Mouse (Mus musculus) intestine, postnatal 0 days (tissue): ENCODE results near the gene Ptbp1. TPM values are rescaled to one million over a fixed set of nuclear protein-coding genes. Genes with fewer than 3 reads are reported as not detected.

Experiments
- ATAC-seq: fragments of 200-750 bp; cut with Nextera tagmentation; 2 replicates; pipeline ENCODE4 v1.8.0; 2017; ENCODE audit warnings: mild to moderate bottlenecking, moderate TSS enrichment, moderate library complexity
- H3K27ac ChIP-seq: fragments of 300-500 bp; sonication (generic); 2 replicates; pipeline ENCODE4 v1.5.1; 2014; ENCODE audit warnings: mild to moderate bottlenecking, low read depth, low read length, moderate library complexity
- H3K27me3 ChIP-seq: fragments of 300-500 bp; sonication (generic); replicated peaks from 2 replicates; pipeline ENCODE4 v1.6.1; 2014; ENCODE audit warnings: low read length, mixed read lengths; ENCODE audit not compliant: control insufficient read depth, insufficient read depth
- H3K36me3 ChIP-seq: fragments of 300-500 bp; sonication (generic); 2 replicates; pipeline ENCODE4 v1.6.1; 2014; ENCODE audit warnings: mild to moderate bottlenecking, moderate library complexity; ENCODE audit not compliant: control insufficient read depth, insufficient read depth
- H3K4me1 ChIP-seq: fragments of 300-500 bp; sonication (generic); replicated peaks from 2 replicates; pipeline ENCODE4 v1.6.1; 2014; ENCODE audit warnings: antibody characterized with exemption, low read length, mixed read lengths; ENCODE audit not compliant: control insufficient read depth, insufficient read depth
- H3K4me2 ChIP-seq: fragments of 300-500 bp; sonication (generic); replicated peaks from 2 replicates; pipeline ENCODE4 v1.6.1; 2014; ENCODE audit warnings: low read depth, mild to moderate bottlenecking, moderate library complexity
- H3K4me3 ChIP-seq: fragments of 300-500 bp; sonication (generic); 2 replicates; pipeline ENCODE4 v1.5.1; 2014; ENCODE audit warnings: low read depth, low read length
- H3K9ac ChIP-seq: fragments of 300-500 bp; sonication (generic); 2 replicates; pipeline ENCODE4 v1.6.1; 2014; ENCODE audit warnings: mild to moderate bottlenecking, low read depth, low read length
- H3K9me3 ChIP-seq: fragments of 300-500 bp; sonication (generic); 2 replicates; pipeline ENCODE4 v1.6.1; 2016; ENCODE audit warnings: mixed run types; ENCODE audit not compliant: control insufficient read depth
- CTCF ChIP-seq: sonication (generic); IDR thresholded peaks from 2 replicates; pipeline ENCODE4 v1.5.1; 2016; ENCODE audit warnings: low read depth, mild to moderate bottlenecking, control low read depth, antibody characterized with exemption, moderate library complexity
- WGBS: fragments of 180-500 bp; shearing (Covaris S2); extraction: QIAGEN DNeasy Blood & Tissue Kit; methylation state at CpG from one replicate; pipeline ENCODE4 v1.1.7; 2014; 5-methylcytosine and 5-hydroxymethylcytosine counted together
- polyA plus RNA-seq: library from polyadenylated mRNA; unstranded; fragments of >200 nt; fragmentation: Nextera tagmentation; extraction: Ambion mirVana; gene quantifications from 2 replicates; pipeline ENCODE4 v1.2.1, GENCODE M21; 2015

The Ptbp1 gene
- polyA plus RNA-seq, 1 experiment from 2014 or later = 92.2 TPM

DNA sequence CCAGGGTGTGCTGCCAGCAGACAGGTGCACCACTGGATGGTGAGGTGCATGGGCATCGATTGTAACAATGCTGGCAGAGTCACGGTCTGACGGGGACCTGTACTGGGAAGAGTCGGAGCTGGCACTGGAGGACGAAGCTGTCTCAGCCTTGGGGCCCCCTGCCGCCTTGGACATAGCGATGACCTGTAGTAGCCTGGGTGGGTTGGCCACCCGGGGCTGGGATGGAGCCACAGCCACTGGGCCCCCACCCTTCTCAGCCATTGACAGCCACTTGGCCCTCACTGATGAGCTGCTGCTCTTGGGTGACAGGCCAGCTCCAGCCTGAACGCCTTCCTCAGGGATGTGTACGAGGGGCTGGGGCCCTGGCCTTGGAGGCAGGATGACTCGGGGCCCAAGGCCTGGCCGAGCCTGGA, 11.0 kb downstream of the Ptbp1 start:
- H3K9ac ChIP-seq = no peak overlapping the region
- WGBS = 41% methylated on average over 12 of the region's 12 CpGs
- peaks cover 42% of the 10 kb centered on the region for H3K36me3 ChIP-seq
- no peaks in the 10 kb centered on the region for H3K27me3 ChIP-seq
- no peak overlapping the region; the same call in 1 of the 2 replicates for H3K4me2 ChIP-seq
- peak overlapping the region; percentile 1; the same call in 1 of the 2 replicates for H3K27ac ChIP-seq
- no peak for TF ChIP-seq CTCF
- H3K4me1 ChIP-seq = no peaks in the 10 kb centered on the region
- ATAC-seq = peak; percentile 26
- H3K9me3 ChIP-seq = no peaks in the 10 kb centered on the region
- no peak overlapping the region for H3K4me3 ChIP-seq

- Histone ChIP-seq H3K9me3 (no peaks in the 10 kb centered on the region), H3K4me1 (no peaks in the 10 kb centered on the region), H3K4me2 (no peak overlapping the region), H3K36me3 (peaks cover 36% of the 10 kb centered on the region), H3K27ac (peak overlapping the region; percentile 1; the same call in 1 of the 2 replicates), H3K4me3 (no peak overlapping the region), H3K27me3 (no peaks in the 10 kb centered on the region), H3K9ac (no peak overlapping the region)
- peak; percentile 79 for TF ChIP-seq CTCF
- WGBS = 51% methylated on average over 19 of the region's 19 CpGs
- ATAC-seq = peak; percentile 39
These were observed 11.6 kb downstream of the Ptbp1 start for GRCm38 (mm10) chr10:79865801-79866295.

GRCm38 (mm10) chr10:79866601-79867000, 12.4 kb downstream of the Ptbp1 start:
- Histone ChIP-seq H3K27ac (no peak overlapping the region; the same call in 1 of the 2 replicates), H3K4me3 (no peak overlapping the region), H3K4me1 (no peaks in the 10 kb centered on the region), H3K9me3 (no peaks in the 10 kb centered on the region), H3K36me3 (peaks cover 28% of the 10 kb centered on the region), H3K4me2 (no peak overlapping the region), H3K27me3 (no peaks in the 10 kb centered on the region), H3K9ac (no peak overlapping the region)
- ATAC-seq = no peak
- TF ChIP-seq CTCF = no peak
- WGBS = 81% methylated on average over 11 of the region's 11 CpGs

DNA sequence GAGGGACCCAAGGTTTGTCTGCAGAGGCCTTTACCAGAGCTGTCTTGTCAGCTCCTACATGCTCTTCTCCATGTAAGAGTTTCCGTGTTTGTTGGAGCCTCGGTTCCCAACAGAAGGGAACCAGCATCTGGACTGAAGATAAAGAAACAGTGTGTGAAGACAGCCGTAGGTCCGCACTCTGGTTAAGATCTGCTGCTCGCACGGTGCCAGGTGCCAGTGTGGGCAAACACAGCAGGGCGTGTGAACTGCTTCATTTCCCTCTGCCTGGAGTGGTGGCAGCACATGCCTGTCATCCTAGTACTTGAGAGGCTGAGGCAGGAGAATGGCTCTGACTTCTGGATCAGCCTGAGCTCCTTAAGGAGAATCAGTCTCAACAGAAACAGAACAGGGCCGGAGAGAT, 17.6 kb downstream of the Ptbp1 start:
- H3K27ac ChIP-seq = 0 out of 2 replicates have a peak overlapping the region, but pooled peaks have one; percentile 4
- no peak for TF ChIP-seq CTCF
- H3K4me2 ChIP-seq = no peak overlapping the region
- H3K4me1 ChIP-seq = no peaks in the 10 kb centered on the region
- no peaks in the 10 kb centered on the region for H3K9me3 ChIP-seq
- no peak overlapping the region for H3K4me3 ChIP-seq
- no peak for ATAC-seq
- H3K9ac ChIP-seq = no peak overlapping the region
- H3K36me3 ChIP-seq = no peaks in the 10 kb centered on the region
- 86% methylated on average over 8 of the region's 8 CpGs for WGBS
- H3K27me3 ChIP-seq = 0 out of 2 replicates have a peak, but pooled peaks cover 5% of the 10 kb centered on the region

- no peak for ATAC-seq
- WGBS = 52% methylated on average over 3 of the region's 3 CpGs
- no peaks in the 10 kb centered on the region for H3K4me1 ChIP-seq
- no peak overlapping the region for H3K4me2 ChIP-seq
- H3K36me3 ChIP-seq = no peaks in the 10 kb centered on the region
- H3K4me3 ChIP-seq = no peak overlapping the region
- no peak for TF ChIP-seq CTCF
- H3K9me3 ChIP-seq = no peaks in the 10 kb centered on the region
- no peak overlapping the region for H3K9ac ChIP-seq
- H3K27me3 ChIP-seq = 0 out of 2 replicates have a peak, but pooled peaks cover 5% of the 10 kb centered on the region
- H3K27ac ChIP-seq = no peak overlapping the region
These were observed 18.6 kb downstream of the Ptbp1 start for GRCm38 (mm10) chr10:79872862-79873261.

DNA sequence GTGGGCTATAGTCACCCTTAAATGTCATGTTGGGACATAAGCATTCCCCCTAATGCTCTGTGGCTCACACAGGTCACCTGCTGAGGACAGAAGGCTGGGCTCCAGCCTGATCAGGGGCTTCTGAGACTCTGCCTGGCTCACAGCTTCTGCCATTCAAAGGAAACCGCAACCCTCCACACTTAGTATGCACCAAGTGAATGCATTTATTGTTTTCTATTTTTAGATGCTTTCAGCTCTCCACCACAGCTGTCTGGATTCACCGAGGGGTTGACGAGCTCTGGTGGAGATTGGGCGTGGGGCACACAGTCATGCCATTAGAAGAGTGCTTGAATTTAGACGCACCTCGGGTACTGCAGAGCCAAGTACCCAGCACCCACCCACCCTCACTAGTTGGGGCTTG, 19.1 kb downstream of the Ptbp1 start:
- no peak for ATAC-seq
- 21% methylated on average over 6 of the region's 6 CpGs for WGBS
- H3K27me3 ChIP-seq = 0 out of 2 replicates have a peak, but pooled peaks cover 5% of the 10 kb centered on the region
- peak overlapping the region; percentile 94 for H3K4me2 ChIP-seq
- no peak for TF ChIP-seq CTCF
- H3K27ac ChIP-seq = no peak overlapping the region
- H3K9ac ChIP-seq = no peak overlapping the region
- no peaks in the 10 kb centered on the region for H3K36me3 ChIP-seq
- peak overlapping the region; percentile 59; the same call in 1 of the 2 replicates for H3K4me3 ChIP-seq
- no peaks in the 10 kb centered on the region for H3K9me3 ChIP-seq
- H3K4me1 ChIP-seq = no peaks in the 10 kb centered on the region
